Mouse (Mus musculus): ENCODE results near the gene 1700088E04Rik.

The 1700088E04Rik gene

GRCm38 (mm10) chr15:79108421-79109320 lies 32.4 kb downstream of the 1700088E04Rik start, which contains the start of gene Micall1:
Micall1 (plus strand) TSS chr15:79108898.
- in situ Hi-C loops (cut with MboI; ENCODE audit: low pct_unique_long_range_greater_than_20kb in 1 of 2, low sequenced_read_pairs in 2 of 2, unreplicated experiment in 1 of 2), result no loop called here

DNA sequence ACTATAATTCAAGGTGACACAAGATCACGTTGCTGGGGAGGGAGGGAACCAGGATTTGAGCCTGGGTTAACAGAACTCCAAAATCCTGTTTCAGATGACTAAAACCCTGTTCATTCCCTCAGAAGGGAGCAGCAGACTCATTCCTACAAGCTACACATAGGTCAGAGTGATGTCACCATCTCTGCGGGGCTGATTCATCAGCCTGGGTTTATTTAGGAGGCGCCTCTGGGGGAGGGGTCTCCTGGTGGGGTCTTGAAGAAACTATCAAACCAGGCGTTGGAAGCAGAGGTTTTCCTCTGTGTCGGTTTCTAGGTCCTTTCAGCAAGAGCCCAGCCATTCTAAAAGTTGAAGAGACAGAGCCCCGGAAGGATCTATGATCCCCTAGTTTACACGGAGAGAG lies 33.1 kb downstream of the 1700088E04Rik start:
- in situ Hi-C loops (cut with MboI; ENCODE audit: low pct_unique_long_range_greater_than_20kb in 1 of 2, low sequenced_read_pairs in 2 of 2, unreplicated experiment in 1 of 2), result no loop called here

DNA sequence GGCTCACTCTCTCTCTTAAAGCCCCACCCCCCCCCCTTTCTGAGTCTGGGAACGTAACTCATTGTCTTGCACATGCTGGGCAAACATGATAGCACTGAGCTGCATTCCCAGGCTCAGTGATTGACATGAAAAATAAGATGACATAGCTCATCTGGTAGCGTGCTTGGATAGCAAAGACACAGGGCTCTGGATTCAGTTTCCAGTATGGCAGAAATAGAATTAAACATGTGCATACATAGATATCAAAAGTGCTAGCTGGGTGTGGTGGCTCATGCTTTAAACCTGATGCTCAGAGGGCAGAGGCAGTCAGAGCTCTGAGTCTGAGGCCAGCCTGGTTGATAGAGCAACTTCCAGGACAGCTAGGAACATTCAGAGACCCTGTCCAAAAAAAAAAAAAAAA lies 35.2 kb downstream of the 1700088E04Rik start:
- in situ Hi-C loops (cut with MboI; ENCODE audit: low pct_unique_long_range_greater_than_20kb in 1 of 2, low sequenced_read_pairs in 2 of 2, unreplicated experiment in 1 of 2), result no loop called here

DNA sequence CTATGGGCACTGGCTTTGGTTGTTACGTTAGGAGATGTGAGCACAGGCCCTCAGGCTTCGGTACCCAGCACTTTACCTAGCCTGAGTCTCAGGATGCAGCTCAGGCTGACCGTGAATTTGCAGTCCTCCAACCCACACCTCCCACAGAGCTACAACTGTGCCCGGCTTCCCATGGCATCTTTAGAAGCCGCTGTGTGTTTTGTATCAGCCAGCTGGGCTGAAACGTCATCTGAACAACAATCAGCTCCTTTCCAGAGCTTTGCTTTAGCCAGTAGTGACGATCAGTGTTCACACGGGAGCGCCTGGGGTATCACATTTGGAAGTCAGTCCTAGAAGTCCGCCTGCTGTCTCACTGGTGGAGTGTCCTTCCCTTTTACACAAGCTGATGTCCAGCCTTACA lies 37.8 kb downstream of the 1700088E04Rik start:
- in situ Hi-C loops (cut with MboI; ENCODE audit: low pct_unique_long_range_greater_than_20kb in 1 of 2, low sequenced_read_pairs in 2 of 2, unreplicated experiment in 1 of 2), result no loop called here

DNA sequence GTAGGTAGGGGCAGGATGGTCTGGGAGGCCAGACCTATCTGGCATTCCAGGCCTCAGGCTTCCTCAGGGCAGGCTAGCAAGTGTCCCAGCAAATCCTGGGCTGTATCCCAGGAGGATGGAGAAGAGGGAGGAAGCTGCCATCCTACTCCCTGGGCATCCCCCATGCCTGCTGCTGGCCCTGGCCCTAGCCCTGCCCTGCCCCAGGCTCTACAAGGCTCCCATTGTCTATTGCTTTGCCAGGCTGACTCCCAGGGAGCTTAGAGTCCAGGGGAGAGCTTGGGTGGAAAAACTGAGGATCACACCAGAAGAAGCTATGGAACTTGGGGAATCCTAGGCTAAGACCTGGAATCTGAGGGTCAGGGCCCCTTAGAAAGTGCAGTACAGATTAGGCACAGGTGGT lies 39.5 kb downstream of the 1700088E04Rik start:
- in situ Hi-C loops (cut with MboI; ENCODE audit: low pct_unique_long_range_greater_than_20kb in 1 of 2, low sequenced_read_pairs in 2 of 2, unreplicated experiment in 1 of 2), result no loop called here

DNA sequence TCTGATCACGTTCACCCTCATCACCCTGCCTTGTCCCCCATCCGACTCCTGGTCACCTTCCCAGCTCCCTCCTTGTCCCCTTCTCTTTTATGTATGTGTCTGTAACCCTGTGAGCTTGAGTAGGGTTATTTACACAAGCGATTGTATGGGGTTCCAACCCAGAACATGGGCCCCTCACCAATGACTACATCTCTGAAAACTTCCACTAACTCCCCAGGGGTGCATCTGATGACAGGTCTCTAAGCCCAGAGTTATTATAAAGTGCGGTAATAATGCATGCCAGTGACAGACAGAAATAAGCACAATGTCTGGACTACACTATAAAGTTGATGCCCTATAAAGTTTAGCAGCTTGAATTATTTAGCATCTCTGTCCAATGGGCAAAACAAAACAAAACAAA lies 40.7 kb downstream of the 1700088E04Rik start:
- in situ Hi-C loops (cut with MboI; ENCODE audit: low pct_unique_long_range_greater_than_20kb in 1 of 2, low sequenced_read_pairs in 2 of 2, unreplicated experiment in 1 of 2), result no loop called here

GRCm38 (mm10) chr15:79099456-79099855 lies 41.6 kb downstream of the 1700088E04Rik start:
- in situ Hi-C loops (cut with MboI; ENCODE audit: low pct_unique_long_range_greater_than_20kb in 1 of 2, low sequenced_read_pairs in 2 of 2, unreplicated experiment in 1 of 2), result no loop called here

- in situ Hi-C loops (cut with MboI; ENCODE audit: low pct_unique_long_range_greater_than_20kb in 1 of 2, low sequenced_read_pairs in 2 of 2, unreplicated experiment in 1 of 2), result no loop called here
Observed at GRCm38 (mm10) chr15:79098868-79099267, 42.2 kb downstream of the 1700088E04Rik start.

- in situ Hi-C loops (cut with MboI; ENCODE audit: low pct_unique_long_range_greater_than_20kb in 1 of 2, low sequenced_read_pairs in 2 of 2, unreplicated experiment in 1 of 2), result no loop called here
Observed at GRCm38 (mm10) chr15:79098220-79098619, 42.8 kb downstream of the 1700088E04Rik start.

DNA sequence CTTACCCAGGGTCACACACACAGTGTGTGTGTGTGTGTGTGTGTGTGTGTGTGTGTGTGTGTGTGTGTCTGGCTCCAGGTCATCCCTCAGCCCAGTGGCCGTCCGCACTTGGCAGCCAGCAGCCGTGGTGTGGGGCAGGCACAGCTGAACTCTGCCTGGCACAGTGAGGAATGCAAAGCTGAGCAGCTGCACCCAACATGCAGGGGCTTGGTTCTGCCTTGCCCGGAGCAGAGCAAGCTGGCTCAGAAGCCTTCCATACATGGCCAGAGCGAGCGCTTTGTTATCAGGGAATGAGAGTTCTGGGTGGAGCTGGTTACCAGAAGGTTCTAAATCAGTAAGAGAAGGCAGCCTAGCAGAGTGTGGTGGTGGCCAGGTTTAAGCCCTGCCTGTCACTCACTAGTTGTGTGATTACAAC lies 43.4 kb downstream of the 1700088E04Rik start:
- in situ Hi-C loops (cut with MboI; ENCODE audit: low pct_unique_long_range_greater_than_20kb in 1 of 2, low sequenced_read_pairs in 2 of 2, unreplicated experiment in 1 of 2), result no loop called here

- in situ Hi-C loops (cut with MboI; ENCODE audit: low pct_unique_long_range_greater_than_20kb in 1 of 2, low sequenced_read_pairs in 2 of 2, unreplicated experiment in 1 of 2), result no loop called here
Observed at GRCm38 (mm10) chr15:79097135-79097534, 43.9 kb downstream of the 1700088E04Rik start.

DNA sequence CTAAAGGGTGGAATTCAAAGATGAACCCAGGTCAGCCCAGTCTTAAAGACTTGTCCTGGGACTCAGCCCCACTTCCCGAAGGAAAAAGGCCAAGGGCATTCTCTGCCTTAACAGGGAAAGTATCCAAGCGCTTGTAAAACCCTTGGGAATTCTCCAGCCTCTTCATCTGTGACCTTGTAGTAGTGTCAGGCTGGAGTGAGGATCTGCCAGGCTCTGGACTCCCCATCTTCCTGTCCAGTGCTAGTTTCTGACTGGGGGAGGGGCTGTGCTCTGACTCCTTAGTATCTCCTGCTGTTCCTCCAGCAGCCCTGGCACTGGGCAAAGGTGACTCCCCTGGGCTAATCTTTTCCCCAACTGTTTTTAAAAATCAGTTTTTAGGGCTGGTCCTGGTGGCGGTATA lies 44.5 kb downstream of the 1700088E04Rik start:
- in situ Hi-C loops (cut with MboI; ENCODE audit: low pct_unique_long_range_greater_than_20kb in 1 of 2, low sequenced_read_pairs in 2 of 2, unreplicated experiment in 1 of 2), result no loop called here

DNA sequence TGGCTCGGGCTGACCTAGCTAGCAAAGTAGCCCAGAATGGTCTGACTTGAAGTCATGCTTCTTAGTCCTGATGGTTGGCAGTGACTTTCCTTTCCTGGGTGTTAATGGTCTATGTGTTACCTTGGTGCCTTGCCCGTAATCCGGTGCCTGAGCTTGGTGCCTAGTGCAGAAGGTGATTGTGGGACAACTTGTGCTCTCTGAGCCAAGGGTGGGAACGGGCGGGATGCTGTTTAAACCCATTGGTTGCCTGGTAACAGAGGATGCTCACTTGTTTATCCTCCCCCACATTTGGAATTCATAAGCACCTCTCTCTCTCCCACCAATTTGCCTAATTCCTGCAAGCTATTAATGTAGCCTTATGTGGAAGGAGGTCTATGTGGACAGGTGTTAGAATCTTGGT lies 45.6 kb downstream of the 1700088E04Rik start:
- in situ Hi-C loops (cut with MboI; ENCODE audit: low pct_unique_long_range_greater_than_20kb in 1 of 2, low sequenced_read_pairs in 2 of 2, unreplicated experiment in 1 of 2), result no loop called here

DNA sequence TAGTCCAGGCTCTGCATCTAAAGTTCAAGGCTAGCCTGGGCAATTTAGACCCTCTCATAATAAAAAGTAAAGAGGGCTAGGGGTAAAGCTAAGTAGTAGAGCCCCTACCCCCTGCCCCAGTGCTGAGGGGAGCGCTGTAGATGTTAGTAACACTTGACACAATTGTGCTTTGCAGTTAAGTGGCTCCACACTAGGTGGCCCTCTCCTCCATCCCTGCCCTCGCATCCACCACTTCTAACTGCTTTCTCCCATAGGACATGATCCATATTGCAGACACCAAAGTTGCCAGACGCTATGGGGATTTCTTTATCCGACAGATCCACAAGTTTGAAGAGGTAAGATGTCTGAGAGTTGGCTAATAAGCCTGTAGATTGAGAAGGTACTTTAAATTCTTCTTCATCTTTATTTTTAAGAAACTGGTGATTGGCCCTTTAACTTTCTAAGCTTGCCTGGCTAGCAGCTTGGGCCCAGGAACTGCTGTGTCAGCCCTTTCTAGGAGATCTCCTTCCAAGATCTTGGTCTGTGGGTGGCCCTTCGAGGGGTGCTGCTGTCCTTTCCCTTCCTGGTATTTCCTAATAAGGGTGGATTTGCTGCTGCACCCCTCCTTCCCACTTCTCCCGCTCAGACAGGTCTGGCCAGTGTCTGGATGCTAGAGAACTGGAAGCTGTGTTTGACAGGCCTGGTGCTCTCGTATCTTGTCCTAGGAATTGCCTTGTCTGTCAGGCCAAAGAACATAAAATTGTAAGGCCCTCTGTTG lies 47.8 kb downstream of the 1700088E04Rik start:
- in situ Hi-C loops (cut with MboI; ENCODE audit: low pct_unique_long_range_greater_than_20kb in 1 of 2, low sequenced_read_pairs in 2 of 2, unreplicated experiment in 1 of 2), result no loop called here

GRCm38 (mm10) chr15:79092284-79092683 lies 48.8 kb downstream of the 1700088E04Rik start:
- in situ Hi-C loops (cut with MboI; ENCODE audit: low pct_unique_long_range_greater_than_20kb in 1 of 2, low sequenced_read_pairs in 2 of 2, unreplicated experiment in 1 of 2), result no loop called here

DNA sequence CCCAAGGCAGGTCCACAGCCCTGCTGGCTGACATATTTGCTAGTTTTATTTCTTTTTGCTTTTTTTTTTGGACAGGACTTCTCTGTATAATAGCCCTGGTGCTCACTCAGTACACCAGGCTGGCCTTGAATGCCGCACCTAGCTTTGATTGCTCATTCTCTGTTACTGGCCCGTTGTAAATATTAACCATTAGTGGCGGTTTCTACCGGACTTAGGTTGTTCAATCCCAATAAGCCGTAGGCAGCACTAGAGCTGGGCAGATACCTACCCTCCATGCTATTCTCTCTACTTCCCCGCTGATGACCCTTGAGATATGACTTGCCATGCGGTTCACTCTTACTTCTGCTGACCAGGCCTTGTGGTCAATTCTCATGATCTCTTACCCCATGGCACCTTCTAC lies 61.5 kb downstream of the 1700088E04Rik start:
- in situ Hi-C loops (cut with MboI; ENCODE audit: low pct_unique_long_range_greater_than_20kb in 1 of 2, low sequenced_read_pairs in 2 of 2, unreplicated experiment in 1 of 2), result no loop called here

Data from mouse embryonic stem cell (cell line).